Mouse (Mus musculus) kidney, postnatal 4 days (tissue): ENCODE measurements around the gene Wnt10a.

Source experiments
- DNase-seq, 2 experiments: peaks; one replicate each; pipeline ENCODE4 v3.0.0; 2021; ENCODE audit warnings: mixed read lengths in 2 of 2

The Wnt10a gene

GRCm38 (mm10) chr1:74791249-74791648 lies at the start of gene Wnt10a:
Gene Wnt10a, plus strand, starts transcription at chr1:74791516.
- peak in 1 of 2 experiments; percentile 37 for DNase-seq

DNA sequence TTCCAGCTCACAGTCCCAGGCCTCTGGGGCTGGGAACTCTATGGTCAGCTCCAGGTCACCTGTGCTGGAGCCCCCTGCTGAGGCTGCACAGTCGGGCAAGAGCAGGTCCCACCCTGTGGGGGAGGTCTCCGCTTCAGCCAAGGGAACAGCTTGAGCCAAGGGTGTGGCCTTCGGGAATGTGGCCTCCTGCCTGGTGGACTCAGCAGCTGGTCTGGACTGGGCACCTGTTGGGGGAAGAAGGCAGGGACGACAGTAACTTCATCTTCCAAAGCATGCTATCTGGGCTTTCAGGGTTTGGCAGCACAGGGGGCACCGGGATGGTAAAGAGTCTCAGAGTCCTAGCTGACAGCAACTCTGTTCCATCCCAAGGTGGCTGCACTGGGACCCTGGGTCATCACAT lies 44.0 kb upstream of the Wnt10a start:
- peak in 1 of 2 experiments; percentile 15 for DNase-seq

DNA sequence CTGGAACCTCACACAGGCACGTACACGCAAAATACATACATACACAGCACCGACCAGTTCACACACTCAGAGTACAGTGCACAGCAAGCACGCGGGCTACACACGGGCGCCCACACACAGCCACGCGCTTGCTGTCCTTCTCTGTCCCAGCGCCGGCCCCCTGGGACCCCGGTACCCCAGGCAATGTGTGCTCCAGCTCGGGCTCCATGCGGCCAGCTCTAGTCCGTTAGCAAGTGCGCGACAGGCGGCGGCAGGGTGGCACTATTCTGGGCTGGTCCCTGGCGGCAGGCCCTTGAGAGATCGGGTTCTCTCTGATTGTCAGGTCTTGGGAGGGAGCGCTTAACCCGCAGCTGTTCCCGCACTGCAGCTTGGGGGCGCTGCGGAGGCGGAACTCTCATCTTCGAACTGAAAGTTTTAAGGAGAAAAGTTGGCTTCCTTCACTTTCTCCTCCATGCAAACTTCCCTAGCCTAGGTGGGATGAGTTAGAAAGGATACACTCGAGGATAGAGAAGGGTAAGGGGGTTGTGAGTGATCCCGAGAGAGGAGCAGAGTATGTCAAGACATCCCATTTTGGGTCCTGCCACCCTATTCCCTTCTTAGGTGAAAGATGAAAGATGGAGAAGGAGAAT lies 42.6 kb upstream of the Wnt10a start, which contains the start of gene Prkag3:
Gene Prkag3, minus strand, starts transcription at position 579 of the 629 bp plus-strand sequence.
- DNase-seq = peak; percentile 75 to 83

DNA sequence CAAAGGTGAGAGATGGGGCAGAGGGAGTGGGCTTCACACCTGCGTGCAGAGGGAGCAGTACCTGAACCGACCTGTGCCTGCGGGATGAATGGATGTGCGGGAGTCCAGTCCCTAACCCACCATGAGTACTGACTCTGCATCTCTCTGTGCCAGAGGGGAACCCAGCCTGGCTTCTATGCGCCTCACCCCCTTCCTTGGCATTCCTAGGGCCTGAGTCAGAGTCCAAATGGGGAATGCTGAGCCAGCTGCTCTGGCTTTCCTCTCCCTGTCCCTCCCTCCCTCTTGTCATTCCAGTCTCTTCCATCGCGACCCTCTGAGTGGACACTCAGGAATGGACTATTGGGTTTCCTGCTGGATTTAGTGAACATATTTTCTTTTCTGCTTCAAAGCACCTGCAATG lies 42.0 kb upstream of the Wnt10a start:
- peak; percentile 52 to 74 for DNase-seq

- peak in 1 of 2 experiments; percentile 15 for DNase-seq
Measured at GRCm38 (mm10) chr1:74750683-74751082, 40.6 kb upstream of the Wnt10a start.

DNA sequence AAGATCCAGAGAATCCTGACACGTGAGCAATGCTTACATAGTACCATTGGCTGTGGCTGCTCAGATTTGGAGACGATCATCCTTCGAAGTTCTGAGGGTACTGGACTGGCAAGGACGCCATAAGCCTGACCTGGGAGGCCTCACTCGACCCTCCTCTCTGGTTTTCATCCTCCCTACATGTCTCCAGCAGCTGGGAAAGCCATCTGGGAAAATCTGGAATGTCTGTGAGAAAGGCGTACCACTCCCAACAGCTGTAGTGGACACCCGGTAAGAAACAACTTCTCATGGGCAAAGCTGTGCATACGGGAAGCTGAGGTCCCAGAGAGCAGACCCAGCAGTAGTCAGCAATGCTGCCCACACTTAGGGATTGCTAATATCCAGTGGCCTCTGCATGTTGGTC lies 39.2 kb upstream of the Wnt10a start:
- no peak for DNase-seq

- no peak for DNase-seq
Measured at GRCm38 (mm10) chr1:74752833-74753232, 38.5 kb upstream of the Wnt10a start.

GRCm38 (mm10) chr1:74753266-74753974 lies 37.9 kb upstream of the Wnt10a start:
- no peak for DNase-seq

GRCm38 (mm10) chr1:74754175-74754785 lies 37.0 kb upstream of the Wnt10a start:
- peak in 1 of 2 experiments; percentile 50 for DNase-seq

DNA sequence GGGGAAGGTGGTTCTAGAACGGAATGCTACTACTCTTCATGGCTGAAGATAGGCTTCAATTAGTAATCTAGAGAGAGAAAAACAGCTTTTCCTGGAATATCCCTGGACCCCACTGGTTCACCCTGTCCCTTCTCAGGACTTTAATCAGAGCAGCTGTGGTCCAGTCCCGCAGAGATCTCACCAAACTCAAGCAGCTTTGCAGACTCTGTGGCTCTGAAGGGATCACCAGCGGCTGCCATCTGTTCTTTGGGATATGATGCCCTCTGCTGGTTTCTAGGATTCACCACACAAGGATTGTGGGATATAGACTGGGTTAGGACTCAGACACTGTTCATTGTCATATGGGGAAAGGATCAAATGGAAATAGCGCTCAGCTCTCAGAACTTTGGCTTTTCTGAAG lies 31.5 kb upstream of the Wnt10a start:
- DNase-seq = peak; percentile 51 to 70

- peak; percentile 86 to 90 for DNase-seq
Measured at GRCm38 (mm10) chr1:74763081-74763480, 28.2 kb upstream of the Wnt10a start.

- DNase-seq = peak in 1 of 2 experiments; percentile 43
Measured at GRCm38 (mm10) chr1:74770727-74771466, 20.4 kb upstream of the Wnt10a start.

- peak in 1 of 2 experiments; percentile 26 for DNase-seq
Measured at GRCm38 (mm10) chr1:74771467-74771844, 19.9 kb upstream of the Wnt10a start.

GRCm38 (mm10) chr1:74771845-74771930 lies 19.6 kb upstream of the Wnt10a start, which contains the start of gene Wnt6:
Gene Wnt6, plus strand, starts transcription at chr1:74771892.
- no peak for DNase-seq

GRCm38 (mm10) chr1:74771931-74772620 lies 19.2 kb upstream of the Wnt10a start:
- DNase-seq = peak in 1 of 2 experiments; percentile 50

GRCm38 (mm10) chr1:74773136-74773535 lies 18.2 kb upstream of the Wnt10a start:
- DNase-seq = peak; percentile 80 to 86

- DNase-seq = no peak
Measured at GRCm38 (mm10) chr1:74774062-74774461, 17.3 kb upstream of the Wnt10a start.

GRCm38 (mm10) chr1:74775816-74776215 lies 15.5 kb upstream of the Wnt10a start:
- peak; percentile 55 to 67 for DNase-seq

DNA sequence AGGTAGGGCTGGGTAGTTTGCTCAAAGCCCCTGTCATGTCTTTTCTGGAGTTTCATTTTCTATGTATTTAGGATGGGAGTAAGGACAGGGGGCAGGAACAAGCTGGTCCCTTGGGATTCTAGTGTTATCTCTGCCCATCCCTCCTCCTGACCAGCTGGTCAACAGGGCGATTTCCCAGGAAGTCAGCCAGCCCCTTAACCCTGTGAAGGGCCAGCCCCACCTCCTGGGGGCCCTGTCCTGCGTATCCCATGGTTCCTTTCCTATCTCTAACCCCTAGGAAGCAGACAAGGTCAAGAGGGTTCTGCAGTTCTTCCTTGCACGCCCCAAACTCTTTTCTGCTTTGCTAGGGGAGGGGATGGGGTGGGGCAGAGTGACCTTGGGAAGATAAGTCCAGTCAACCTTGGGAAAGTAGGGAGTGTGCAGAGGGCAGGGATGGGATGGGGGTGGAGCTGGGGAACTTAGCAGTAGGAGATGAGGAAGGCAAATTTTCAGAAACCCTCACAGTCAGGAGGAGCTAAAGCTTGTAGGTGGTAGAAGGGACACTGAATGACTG lies 12.3 kb upstream of the Wnt10a start:
- DNase-seq = no peak

DNA sequence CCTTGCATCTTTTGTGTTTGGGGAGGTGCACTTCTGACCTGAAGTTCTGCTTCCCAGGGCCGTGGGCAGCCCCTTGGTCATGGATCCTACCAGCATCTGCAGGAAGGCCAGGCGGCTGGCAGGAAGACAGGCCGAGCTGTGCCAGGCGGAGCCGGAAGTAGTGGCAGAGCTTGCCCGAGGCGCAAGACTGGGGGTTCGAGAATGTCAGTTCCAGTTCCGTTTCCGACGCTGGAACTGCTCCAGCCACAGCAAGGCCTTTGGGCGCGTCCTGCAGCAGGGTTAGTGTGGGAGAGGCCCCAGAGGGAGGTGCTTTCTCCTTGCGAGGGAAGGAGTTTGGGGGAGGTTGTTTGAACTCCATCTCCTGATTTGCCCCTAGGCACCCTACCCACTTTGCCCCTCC lies 9.3 kb upstream of the Wnt10a start:
- DNase-seq = peak in 1 of 2 experiments; percentile 54

DNA sequence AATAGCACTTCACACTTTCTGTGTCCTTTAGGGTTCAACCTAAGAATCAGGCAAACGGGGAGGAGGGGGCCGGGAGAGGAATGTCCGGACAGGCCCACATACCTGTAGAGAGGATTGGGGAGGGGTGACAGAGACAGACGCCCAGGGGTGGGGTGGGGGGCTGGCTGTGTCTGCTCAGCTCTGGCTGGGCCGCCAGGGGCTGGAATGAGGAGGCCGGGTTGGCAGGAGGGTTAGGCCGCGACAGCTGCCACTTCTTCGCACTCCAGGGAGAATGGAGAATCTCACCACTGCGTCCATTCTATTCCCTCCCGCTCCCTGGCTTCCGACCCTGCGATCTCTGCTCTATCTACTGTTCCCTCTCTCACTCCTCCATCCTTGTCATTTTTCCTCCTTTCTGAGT lies 7.8 kb upstream of the Wnt10a start:
- DNase-seq = no peak

GRCm38 (mm10) chr1:74784041-74784759 lies 7.1 kb upstream of the Wnt10a start:
- peak; percentile 73 to 85 for DNase-seq
